Mouse (Mus musculus) frontal cortex, postnatal 14 days (tissue): ENCODE data around the gene Ugt2b35.
"Not testable (repeated sequence)": the region's sequence is repeated elsewhere in the genome, so short reads cannot be mapped to it uniquely, and the experiment has no call there.

Experiments
- DNase-seq, 2 experiments: peaks; one replicate each; pipeline ENCODE4 v3.0.0; 2022; ENCODE audit warnings: low spot score in 2 of 2

The Ugt2b35 gene

DNA sequence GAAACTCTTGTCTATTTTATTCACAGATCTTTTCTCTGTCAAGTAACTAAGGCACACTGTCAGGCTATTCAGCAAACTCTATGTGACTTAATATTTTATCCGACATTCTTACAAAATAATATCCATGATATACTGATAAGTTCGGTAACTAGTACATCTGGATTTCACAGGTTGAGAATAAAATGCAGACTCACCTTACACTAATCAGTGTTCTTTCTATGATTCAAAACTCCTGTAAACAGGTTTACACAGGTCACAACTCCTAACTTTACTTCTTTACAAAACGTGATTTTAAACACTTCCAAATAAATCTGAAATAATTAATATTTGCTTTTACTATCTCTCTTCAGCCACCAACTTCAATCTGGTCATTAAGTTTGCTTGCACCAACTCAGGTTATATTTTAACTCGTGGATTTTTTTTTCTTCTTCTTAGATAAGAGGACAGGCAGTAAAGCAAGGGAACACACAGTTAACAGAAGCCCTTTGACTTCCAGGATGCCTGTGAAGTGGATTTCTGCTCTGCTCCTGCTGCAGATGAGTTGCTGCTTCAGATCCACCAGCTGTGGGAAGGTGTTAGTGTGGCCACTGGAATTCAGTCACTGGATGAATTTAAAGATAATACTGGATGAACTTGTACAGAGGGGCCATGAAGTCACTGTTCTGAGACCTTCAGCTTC, at the start of gene Ugt2b35:
Gene Ugt2b35 (plus strand): TSS at position 466 of the 679 bp plus-strand sequence.
- DNase-seq: no peak

DNA sequence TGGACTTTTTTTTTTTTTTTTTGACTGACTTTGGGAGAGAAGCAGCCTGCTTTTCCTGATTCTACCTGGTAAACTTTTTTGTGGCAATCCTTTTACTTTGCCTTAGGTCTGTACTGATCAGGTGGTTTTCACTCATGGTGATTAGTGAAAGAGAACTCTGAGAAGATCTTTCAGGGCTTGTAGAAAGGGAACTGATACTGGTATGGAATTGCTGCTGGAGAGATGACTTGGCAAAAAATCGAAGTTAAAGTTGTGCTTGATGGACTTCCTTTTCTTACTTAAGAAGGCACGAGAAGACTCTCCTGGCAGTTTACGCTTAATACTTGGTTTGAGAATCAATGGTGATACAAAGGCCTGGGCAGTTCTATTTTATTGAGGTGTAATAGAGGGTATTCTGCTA, 40.2 kb upstream of the Ugt2b35 start:
- DNase-seq: no peak

DNA sequence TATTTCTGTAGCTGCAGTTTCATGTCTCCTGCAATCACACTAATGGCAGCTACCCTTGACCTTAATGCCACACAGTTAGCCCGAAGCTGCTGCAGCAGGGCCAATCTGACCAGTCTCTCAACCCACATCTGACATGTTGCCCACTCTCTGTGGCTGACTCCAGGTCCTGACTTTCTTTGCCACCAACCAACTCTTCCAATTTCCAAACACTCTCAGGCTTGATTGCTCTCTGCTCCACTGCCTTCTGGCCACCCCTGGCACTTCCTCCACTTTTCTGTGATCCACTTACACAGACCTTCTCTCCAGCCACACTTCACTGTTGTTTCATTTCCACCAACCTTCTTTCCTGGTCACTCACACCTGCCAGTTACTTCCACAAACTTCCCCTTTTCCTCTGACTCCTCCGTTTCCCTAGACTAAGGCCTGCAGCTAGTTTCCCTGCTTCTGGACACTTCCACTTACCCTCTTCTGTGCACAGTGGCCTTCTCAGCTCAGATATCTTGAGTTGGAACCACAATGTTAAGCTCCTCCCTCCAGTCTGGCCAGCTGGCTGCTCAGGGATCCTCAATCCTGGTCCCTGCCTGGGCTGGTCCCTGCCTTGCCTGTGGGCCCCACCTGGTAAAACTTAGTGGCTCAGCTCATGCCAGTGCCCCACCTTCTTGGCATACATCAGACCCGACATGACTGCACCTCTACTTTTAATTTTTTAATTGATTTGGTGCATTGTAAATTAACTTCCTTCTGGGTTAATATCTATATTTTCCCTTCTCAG, 38.9 kb upstream of the Ugt2b35 start:
- DNase-seq: no peak

DNA sequence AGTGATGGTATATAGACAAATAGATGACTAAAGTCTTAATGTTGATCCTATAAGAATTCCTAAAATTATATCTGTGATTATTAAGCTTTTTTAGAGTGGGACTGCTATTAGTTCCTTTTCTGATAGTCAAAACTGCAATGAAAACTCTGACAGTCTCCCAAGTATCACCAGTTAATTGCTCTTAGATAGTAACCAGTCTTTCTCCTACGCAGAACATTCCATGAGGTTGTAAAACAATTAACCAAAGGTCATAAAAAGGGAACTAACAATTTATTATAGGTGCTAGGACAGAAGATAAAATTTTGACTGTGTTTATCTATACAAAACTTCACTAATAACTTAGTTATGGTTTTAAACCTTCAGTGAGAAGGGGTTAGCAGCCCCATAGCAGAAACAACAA, 37.8 kb upstream of the Ugt2b35 start:
- DNase-seq: not testable (repeated sequence)

DNA sequence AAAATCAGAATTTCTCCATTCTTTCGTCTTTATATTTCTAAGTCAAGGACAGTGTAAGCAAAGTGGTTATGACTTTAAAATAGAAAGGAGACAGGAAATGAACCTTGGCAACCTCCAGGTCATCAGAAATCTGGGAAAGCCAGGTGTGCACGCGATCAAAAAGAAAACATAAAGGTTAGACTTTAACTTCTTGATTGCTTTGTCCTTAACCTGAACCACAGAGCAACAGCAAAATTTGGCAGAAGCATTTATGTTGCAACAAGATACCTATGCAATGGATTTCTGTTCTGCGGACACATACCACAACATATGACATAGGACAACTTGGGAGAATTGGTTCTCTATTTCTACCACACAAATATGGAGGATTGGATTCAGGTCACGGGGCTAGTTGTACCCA, 33.4 kb upstream of the Ugt2b35 start:
- not testable (repeated sequence) for DNase-seq

DNA sequence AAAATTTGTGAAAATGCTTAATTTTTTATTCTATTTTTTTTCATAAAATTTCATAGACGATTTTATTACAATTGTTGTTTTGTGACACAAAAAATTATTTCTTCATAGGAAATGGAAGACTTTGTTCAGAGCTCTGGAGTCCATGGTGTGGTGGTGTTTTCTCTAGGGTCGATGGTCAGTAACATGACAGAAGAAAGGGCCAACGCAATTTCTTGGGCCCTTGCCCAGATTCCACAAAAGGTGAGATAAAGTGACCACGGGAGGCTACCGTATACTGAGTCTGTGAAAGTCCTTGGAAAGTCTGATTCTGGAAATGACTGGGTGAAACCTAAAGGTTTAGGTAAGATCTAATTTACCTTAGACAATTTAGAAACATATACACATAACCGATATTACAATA, 4.1 kb downstream of the Ugt2b35 start:
- no peak for DNase-seq

DNA sequence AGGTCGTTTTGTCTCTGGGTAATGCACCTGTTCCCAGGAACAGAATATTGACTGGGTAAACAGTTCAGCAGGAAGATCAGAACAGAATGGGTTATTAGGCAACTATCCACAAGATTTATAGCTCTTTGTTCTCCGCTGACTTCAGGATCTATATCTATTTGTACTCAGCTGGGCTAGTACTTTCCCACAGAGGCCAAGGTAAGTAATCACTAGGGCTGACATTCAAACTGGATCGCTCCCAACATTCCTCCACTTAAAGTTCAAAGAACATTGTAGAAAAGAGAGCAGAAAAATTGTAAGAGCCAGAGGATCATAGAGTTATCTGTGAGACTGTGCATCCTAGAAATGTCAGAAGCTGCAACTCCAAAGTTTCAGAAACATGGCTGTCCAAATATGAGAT, 14.8 kb downstream of the Ugt2b35 start:
- no peak for DNase-seq

DNA sequence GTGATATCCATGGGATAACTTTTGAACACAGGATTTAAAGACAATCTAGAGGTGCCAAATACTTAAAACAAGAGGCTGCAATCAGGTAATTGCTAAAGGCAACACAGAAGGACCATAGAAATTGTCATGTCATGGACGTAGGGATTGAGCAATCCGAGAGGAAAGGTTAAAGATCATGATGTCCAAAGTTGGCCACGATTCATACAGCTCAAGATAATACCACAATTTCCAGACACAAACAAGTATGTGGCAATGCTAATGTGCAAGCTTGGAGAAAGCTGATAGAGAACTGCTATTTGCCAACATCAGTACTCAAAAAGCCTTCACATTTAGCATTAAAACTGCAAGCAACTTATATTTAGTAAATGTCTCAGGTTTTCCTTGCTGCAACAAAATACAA, 26.7 kb downstream of the Ugt2b35 start:
- no peak for DNase-seq

DNA sequence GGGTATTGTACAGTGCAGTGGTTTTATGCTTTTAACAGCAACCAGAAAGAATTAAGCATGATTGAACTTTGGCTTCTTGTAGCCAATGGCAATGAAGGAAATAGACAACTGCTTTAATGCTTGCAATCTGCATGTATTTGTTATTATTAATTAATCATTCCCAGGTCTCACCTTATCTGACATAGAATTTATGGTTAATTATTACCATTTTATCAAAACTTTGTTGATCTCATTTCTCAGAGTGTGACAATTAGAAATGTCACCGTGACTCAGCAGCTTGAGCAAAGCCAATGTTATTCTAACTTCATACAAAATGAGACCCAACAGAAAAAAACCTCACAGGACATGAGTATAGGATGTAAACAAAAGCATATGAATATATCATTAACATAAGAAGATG, 30.0 kb downstream of the Ugt2b35 start:
- DNase-seq: no peak
